Mouse (Mus musculus): ENCODE data around the gene Nlrc3.
A peak's percentile ranks its signal among the peaks of the same experiment; 100 is the strongest.

Nlrc3 gene

DNA sequence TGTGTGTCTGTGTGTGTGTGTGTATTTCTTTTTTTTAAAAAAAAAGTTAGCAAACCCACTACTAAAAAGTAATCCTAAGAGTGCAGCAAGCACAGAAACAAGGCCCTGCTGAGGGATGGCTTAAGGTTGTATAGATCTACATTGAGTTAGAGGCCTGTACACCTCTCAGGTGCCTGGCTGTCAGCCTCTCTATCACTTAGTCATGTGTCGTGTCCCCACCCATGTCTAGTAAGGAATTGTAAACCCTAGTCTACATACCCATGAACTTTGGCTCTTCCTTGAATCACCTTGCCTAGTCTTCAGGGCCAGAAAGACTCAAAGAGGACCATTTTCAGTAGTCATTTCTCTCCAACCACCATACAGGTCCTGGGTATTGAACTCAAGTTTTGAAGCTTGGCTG is 79.9 kb downstream of the Nlrc3 start:
- no peaks in the 10 kb centered on the region for H3K27me3 ChIP-seq (ENCODE audit: control insufficient read depth, insufficient read depth, low read length, poor library complexity, severe bottlenecking)
- no peak for DNase-seq (ENCODE audit: low read depth, low spot score)
- peaks cover 6% of the 10 kb centered on the region; the same call in 1 of the 2 replicates for H3K36me3 ChIP-seq (ENCODE audit: control insufficient read depth, insufficient read depth, low read length, poor library complexity, severe bottlenecking)

DNA sequence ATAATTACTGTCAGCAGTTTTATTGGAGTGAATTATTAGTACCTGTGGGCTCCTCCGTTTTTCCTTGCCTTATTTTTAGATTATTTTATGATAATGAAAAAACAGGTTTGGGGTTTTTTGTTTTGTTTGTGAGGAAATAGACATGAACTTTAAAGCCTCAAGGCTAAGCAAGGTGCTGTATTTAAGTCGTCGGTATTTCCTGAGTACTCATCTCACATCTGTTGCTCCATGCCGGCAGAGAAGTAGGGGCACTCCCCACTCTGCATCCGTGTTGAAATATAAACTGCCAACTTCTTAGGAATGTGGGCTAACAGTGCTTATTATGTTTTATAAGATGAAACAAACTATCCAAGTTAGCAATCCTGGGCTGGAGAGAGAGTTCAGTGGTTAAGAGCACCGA is 80.4 kb downstream of the Nlrc3 start:
- H3K36me3 ChIP-seq (ENCODE audit: control insufficient read depth, insufficient read depth, low read length, poor library complexity, severe bottlenecking) = peaks cover 6% of the 10 kb centered on the region; the same call in 1 of the 2 replicates
- no peaks in the 10 kb centered on the region for H3K27me3 ChIP-seq (ENCODE audit: control insufficient read depth, insufficient read depth, low read length, poor library complexity, severe bottlenecking)
- DNase-seq (ENCODE audit: low read depth, low spot score) = no peak

DNA sequence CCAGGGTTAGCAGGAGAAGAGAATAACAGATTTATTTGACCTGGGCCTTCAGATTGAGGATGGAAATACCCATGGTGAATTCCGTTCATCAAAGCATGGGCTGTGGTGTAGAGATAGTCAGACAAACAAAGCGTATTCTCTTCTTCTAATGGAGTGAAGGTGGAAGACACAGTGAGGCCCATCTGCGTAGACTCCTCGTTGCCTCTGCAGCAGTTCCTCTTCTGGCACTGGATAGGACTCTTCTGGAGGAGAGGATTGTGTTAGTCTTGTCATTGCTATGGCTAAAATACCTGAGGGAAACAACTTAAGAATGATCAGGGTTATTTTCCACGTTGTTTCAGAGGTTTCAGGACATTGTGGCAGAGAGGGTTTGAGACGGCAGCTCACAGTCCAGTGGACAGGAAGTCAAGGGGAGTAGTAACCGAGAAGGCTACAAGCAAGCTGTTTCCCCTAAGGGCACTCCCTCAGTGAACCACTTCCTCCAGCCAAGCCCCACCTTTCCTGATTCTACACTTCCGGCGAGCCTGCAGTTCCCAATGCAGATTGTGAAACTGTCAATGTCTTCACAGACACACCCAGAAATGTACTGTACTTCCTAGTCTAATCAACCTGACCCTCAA is 81.1 kb downstream of the Nlrc3 start:
- H3K36me3 ChIP-seq (ENCODE audit: control insufficient read depth, insufficient read depth, low read length, poor library complexity, severe bottlenecking) = peaks cover 2% of the 10 kb centered on the region; the same call in 1 of the 2 replicates
- peak; percentile 79 for DNase-seq (ENCODE audit: low read depth, low spot score)
- H3K27me3 ChIP-seq (ENCODE audit: control insufficient read depth, insufficient read depth, low read length, poor library complexity, severe bottlenecking) = no peaks in the 10 kb centered on the region

Data from splenic B cell, adult 2 months (primary cell).